Mouse (Mus musculus) myocyte (in vitro differentiated cells): ENCODE measurements around the gene Scrt2. TPM values are rescaled to one million over a fixed set of nuclear protein-coding genes. Genes with fewer than 3 reads are reported as not detected.

Experiments
- H3K27me3 ChIP-seq: one replicate; pipeline ENCODE4 v1.6.1; 2011; ENCODE audit not compliant: control insufficient read depth, insufficient read depth, insufficient read length
- H3K36me3 ChIP-seq: one replicate; pipeline ENCODE4 v1.6.1; 2011; ENCODE audit not compliant: control insufficient read depth, insufficient read depth
- H3K4me2 ChIP-seq: one replicate; pipeline ENCODE4 v1.6.1; 2011; ENCODE audit warnings: low read depth, control low read depth
- H3K4me3 ChIP-seq: one replicate; pipeline ENCODE4 v1.5.1; 2011; ENCODE audit warnings: mild to moderate bottlenecking, control low read depth, moderate library complexity
- H3K79me2 ChIP-seq: one replicate; pipeline ENCODE4 v1.6.1; 2011; ENCODE audit not compliant: control insufficient read depth, insufficient read depth
- H3ac ChIP-seq: one replicate; pipeline ENCODE4 v1.6.1; 2011; ENCODE audit not compliant: control insufficient read depth, insufficient read length
- CEBPB ChIP-seq: IDR thresholded peaks from 2 replicates; pipeline ENCODE4 v1.6.1; 2011; ENCODE audit warnings: mild to moderate bottlenecking, moderate library complexity; ENCODE audit not compliant: poor library complexity, insufficient read depth, severe bottlenecking
- E2F4 ChIP-seq: IDR thresholded peaks from one replicate; pipeline ENCODE4 v1.6.1; 2011; ENCODE audit warnings: mild to moderate bottlenecking, control low read depth, moderate library complexity; ENCODE audit not compliant: insufficient read depth
- MAX ChIP-seq: IDR thresholded peaks from one replicate; pipeline ENCODE4 v1.6.1; 2011; ENCODE audit warnings: low read depth, mild to moderate bottlenecking, control low read depth
- MYOD1 ChIP-seq, 3 experiments: IDR thresholded peaks; one replicate each; pipeline ENCODE4 v1.6.1; 2011; ENCODE audit warnings: control low read depth in 2 of 3, low read depth in 2 of 3, mild to moderate bottlenecking in 2 of 3, moderate library complexity in 1 of 3; ENCODE audit not compliant: insufficient read length in 2 of 3, control insufficient read depth in 1 of 3
- MYOG ChIP-seq, 3 experiments: IDR thresholded peaks; one replicate each; pipeline ENCODE4 v1.6.1; 2011; ENCODE audit warnings: control low read depth in 2 of 3, low read depth in 2 of 3, mild to moderate bottlenecking in 2 of 3; ENCODE audit not compliant: insufficient read length in 2 of 3, control insufficient read depth in 1 of 3, insufficient read depth in 1 of 3
- POLR2A ChIP-seq: IDR thresholded peaks from one replicate; pipeline ENCODE4 v1.6.1; 2011; ENCODE audit warnings: low read depth, mild to moderate bottlenecking, control low read depth, moderate library complexity; ENCODE audit not compliant: insufficient read length
- POLR2AphosphoS2 ChIP-seq: IDR thresholded peaks from one replicate; pipeline ENCODE4 v1.6.1; 2011; ENCODE audit warnings: low read depth, control low read depth; ENCODE audit not compliant: insufficient read length
- REST ChIP-seq: IDR thresholded peaks from one replicate; pipeline ENCODE4 v1.6.1; 2011; ENCODE audit warnings: mild to moderate bottlenecking, control low read depth, moderate library complexity; ENCODE audit not compliant: insufficient read depth, insufficient read length
- SRF ChIP-seq: IDR thresholded peaks from one replicate; pipeline ENCODE4 v1.6.1; 2011; ENCODE audit warnings: low read depth; ENCODE audit not compliant: control insufficient read depth, insufficient read length
- TCF12 ChIP-seq: IDR thresholded peaks from one replicate; pipeline ENCODE4 v1.6.1; 2011; ENCODE audit warnings: mild to moderate bottlenecking, control low read depth; ENCODE audit not compliant: poor library complexity, insufficient read depth, severe bottlenecking
- TCF3 ChIP-seq: IDR thresholded peaks from one replicate; pipeline ENCODE4 v1.6.1; 2011; ENCODE audit warnings: low read depth, control low read depth; ENCODE audit not compliant: insufficient read length
- USF1 ChIP-seq: IDR thresholded peaks from one replicate; pipeline ENCODE4 v1.6.1; 2011; ENCODE audit warnings: low read depth, mild to moderate bottlenecking, control low read depth, moderate library complexity
- polyA plus RNA-seq: library from polyadenylated mRNA; unstranded; fragments of >200 nt; fragmentation: generic; extraction: Trizol; gene quantifications from one replicate; pipeline ENCODE4 v1.2.1, GENCODE M21; 2012; ENCODE audit warnings: missing spikeins

Scrt2 gene
- not detected for polyA plus RNA-seq

GRCm38 (mm10) chr2:152080685-152081541 lies at the start of gene Scrt2:
Scrt2 (plus strand) TSS chr2:152081529.
- H3ac ChIP-seq, result no peak within 1 kb of the TSS
- H3K79me2 ChIP-seq, result no peaks in the 10 kb centered on the region
- peaks cover 54% of the 10 kb centered on the region for H3K27me3 ChIP-seq
- no peaks in the 10 kb centered on the region for H3K36me3 ChIP-seq
- H3K4me2 ChIP-seq, result no peak within 1 kb of the TSS
- no peak within 1 kb of the TSS for H3K4me3 ChIP-seq
- TF ChIP-seq CEBPB (no peak), E2F4 (no peak), TCF3 (no peak), POLR2AphosphoS2 (no peak), SRF (no peak), MYOD1 (IDR thresholded peaks at IDR 0.05; ENCODE audit: control insufficient read depth in 1 of 3, insufficient read length in 2 of 3, low read depth in 2 of 3) (no peak), USF1 (no peak), REST (no peak), MAX (no peak), TCF12 (no peak), MYOG (IDR thresholded peaks at IDR 0.05; ENCODE audit: control insufficient read depth in 1 of 3, insufficient read depth in 1 of 3, insufficient read length in 2 of 3, low read depth in 2 of 3) (no peak), POLR2A (no peak)

DNA sequence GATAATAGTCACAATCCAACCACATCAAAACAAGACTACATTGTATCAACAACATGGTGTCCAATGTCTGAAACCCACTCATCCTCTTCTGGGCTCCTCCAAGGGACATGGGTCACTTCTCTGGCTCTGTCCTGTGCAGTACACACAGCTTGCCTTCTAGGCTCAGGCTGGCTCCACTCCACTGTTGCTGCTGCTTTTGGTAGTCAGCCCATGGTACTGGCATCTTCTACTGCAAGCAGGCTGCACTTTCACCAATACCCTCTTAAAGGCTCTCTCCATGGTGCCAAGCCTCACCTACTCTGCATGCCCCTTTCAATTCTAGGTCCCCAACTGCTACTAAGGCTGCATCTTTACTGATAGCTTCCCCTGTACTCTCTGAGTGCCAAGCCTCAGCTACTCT lies 41.2 kb upstream of the Scrt2 start:
- no peaks in the 10 kb centered on the region for H3K79me2 ChIP-seq
- H3ac ChIP-seq, result no peak overlapping the region
- H3K4me2 ChIP-seq, result no peak overlapping the region
- TF ChIP-seq REST (no peak), TCF12 (no peak), CEBPB (no peak), MYOD1 (IDR thresholded peaks at IDR 0.05; ENCODE audit: control insufficient read depth in 1 of 3, insufficient read length in 2 of 3, low read depth in 2 of 3) (no peak), SRF (no peak), POLR2AphosphoS2 (no peak), TCF3 (no peak), MYOG (IDR thresholded peaks at IDR 0.05; ENCODE audit: control insufficient read depth in 1 of 3, insufficient read depth in 1 of 3, insufficient read length in 2 of 3, low read depth in 2 of 3) (no peak), USF1 (no peak), E2F4 (no peak), POLR2A (no peak), MAX (no peak)
- no peaks in the 10 kb centered on the region for H3K36me3 ChIP-seq
- H3K27me3 ChIP-seq, result peaks cover 19% of the 10 kb centered on the region
- H3K4me3 ChIP-seq, result no peak overlapping the region

GRCm38 (mm10) chr2:152047116-152048002 lies 34.0 kb upstream of the Scrt2 start:
- no peak overlapping the region for H3ac ChIP-seq
- H3K27me3 ChIP-seq, result peaks cover 40% of the 10 kb centered on the region
- TF ChIP-seq E2F4 (no peak), POLR2A (no peak), USF1 (no peak), TCF3 (no peak), TCF12 (no peak), CEBPB (no peak), SRF (no peak), REST (no peak), MYOD1 (IDR thresholded peaks at IDR 0.05; ENCODE audit: control insufficient read depth in 1 of 3, insufficient read length in 2 of 3, low read depth in 2 of 3) (no peak)
- no peak overlapping the region for H3K4me3 ChIP-seq
- no peaks in the 10 kb centered on the region for H3K36me3 ChIP-seq
- no peaks in the 10 kb centered on the region for H3K79me2 ChIP-seq
- H3K4me2 ChIP-seq, result no peak overlapping the region
